Mouse (Mus musculus) stomach, embryonic 15.5 days (tissue): Measurements from ENCODE around the gene Hhatl. TPM values are rescaled to one million over a fixed set of nuclear protein-coding genes. Genes with fewer than 3 reads are reported as not detected.

Experiments
- ATAC-seq: fragments of 200-750 bp; cut with Nextera tagmentation; 2 replicates; pipeline ENCODE4 v1.8.0; 2017; ENCODE audit warnings: low read depth, moderate number of reproducible peaks, moderate TSS enrichment; ENCODE audit not compliant: insufficient read depth, low FRiP score
- H3K27ac ChIP-seq: fragments of 300-500 bp; sonication (generic); 2 replicates; pipeline ENCODE4 v1.5.1; 2015; ENCODE audit warnings: mild to moderate bottlenecking, inconsistent platforms
- H3K27me3 ChIP-seq: fragments of 300-500 bp; sonication (generic); replicated peaks from 2 replicates; pipeline ENCODE4 v1.6.1; 2015; ENCODE audit warnings: inconsistent platforms
- H3K36me3 ChIP-seq: fragments of 300-500 bp; sonication (generic); 2 replicates; pipeline ENCODE4 v1.6.1; 2015; ENCODE audit warnings: inconsistent platforms
- H3K4me1 ChIP-seq: fragments of 300-500 bp; sonication (generic); 2 replicates; pipeline ENCODE4 v1.6.1; 2015; ENCODE audit warnings: inconsistent platforms
- H3K4me2 ChIP-seq: fragments of 300-500 bp; sonication (generic); 2 replicates; pipeline ENCODE4 v1.6.1; 2015; ENCODE audit warnings: mild to moderate bottlenecking, inconsistent platforms
- H3K4me3 ChIP-seq: fragments of 300-500 bp; sonication (generic); replicated peaks from 2 replicates; pipeline ENCODE4 v1.5.1; 2015; ENCODE audit warnings: inconsistent platforms
- H3K9ac ChIP-seq: fragments of 300-500 bp; sonication (generic); 2 replicates; pipeline ENCODE4 v1.6.1; 2015; ENCODE audit warnings: inconsistent platforms
- H3K9me3 ChIP-seq: fragments of 300-500 bp; sonication (generic); 2 replicates; pipeline ENCODE4 v1.6.1; 2016; ENCODE audit warnings: inconsistent platforms
- WGBS: fragments of 180-500 bp; shearing (Covaris S2); methylation state at CpG from one replicate; pipeline ENCODE4 v1.1.7; 2015; 5-methylcytosine and 5-hydroxymethylcytosine counted together
- polyA plus RNA-seq: library from polyadenylated mRNA; unstranded; fragments of >200 nt; fragmentation: Nextera tagmentation; extraction: Ambion mirVana; gene quantifications from 2 replicates; pipeline ENCODE4 v1.2.1, GENCODE M21; 2015

The Hhatl gene
- polyA plus RNA-seq, 1 experiment from 2014 or later = 1.2 TPM

DNA sequence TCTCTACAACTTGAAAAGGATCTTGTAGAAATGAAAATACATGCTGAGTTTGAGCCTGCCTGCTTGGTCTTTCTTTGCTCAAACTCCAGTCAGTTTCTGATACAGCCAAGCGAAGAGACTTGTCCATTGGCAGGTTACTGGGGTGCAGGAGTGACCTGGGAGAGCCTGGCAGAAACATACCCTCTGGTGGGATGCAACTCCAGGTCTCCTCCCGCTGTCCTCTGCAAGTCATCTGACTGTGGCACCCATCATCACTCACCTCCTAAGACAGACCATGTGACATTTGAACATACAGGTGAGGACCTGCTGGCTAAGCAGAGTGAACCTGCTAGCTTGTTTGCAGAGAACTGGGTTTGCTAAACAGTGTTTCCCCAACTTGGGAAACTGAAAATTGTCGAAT lies 35.5 kb downstream of the Hhatl start:
- WGBS = 85% methylated on average over 3 of the region's 3 CpGs
- peaks cover 32% of the 10 kb centered on the region for H3K36me3 ChIP-seq

DNA sequence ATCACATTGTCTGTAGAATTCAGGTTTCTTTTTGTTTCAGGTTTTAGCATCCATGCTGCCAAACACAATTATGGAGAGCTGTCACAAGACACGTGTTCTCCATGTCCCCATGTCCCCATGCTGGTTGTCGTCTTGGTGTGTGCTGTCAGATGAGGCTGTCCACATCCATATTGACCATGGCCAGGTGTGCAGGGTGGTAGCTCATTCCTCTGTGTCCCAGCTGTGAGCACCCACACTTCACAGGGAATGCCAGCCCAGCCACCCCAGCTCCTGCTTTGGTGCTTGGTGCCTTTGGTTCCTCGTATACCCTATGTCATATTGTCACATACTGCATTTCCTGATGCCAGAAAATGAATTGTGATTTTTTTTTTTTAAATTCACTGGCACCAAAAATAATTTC lies 37.7 kb downstream of the Hhatl start:
- no peaks in the 10 kb centered on the region for H3K9me3 ChIP-seq

More for the DNA sequence above, 35.5 kb downstream of the Hhatl start:
- H3K4me2 ChIP-seq = no peak overlapping the region
- H3K9ac ChIP-seq = no peak overlapping the region
- H3K4me1 ChIP-seq = peaks cover 26% of the 10 kb centered on the region
- no peaks in the 10 kb centered on the region for H3K27me3 ChIP-seq
- no peak overlapping the region for H3K27ac ChIP-seq
- H3K4me3 ChIP-seq = no peak overlapping the region
- no peak for ATAC-seq
- H3K9me3 ChIP-seq = no peaks in the 10 kb centered on the region

GRCm38 (mm10) chr9:121752774-121753173 lies 39.5 kb downstream of the Hhatl start:
- WGBS = 94% methylated on average over 9 of the region's 9 CpGs
- Histone ChIP-seq H3K4me1 (no peaks in the 10 kb centered on the region), H3K27ac (no peak overlapping the region), H3K4me3 (no peak overlapping the region), H3K9me3 (no peaks in the 10 kb centered on the region), H3K36me3 (peaks cover 71% of the 10 kb centered on the region), H3K9ac (no peak overlapping the region), H3K4me2 (no peak overlapping the region), H3K27me3 (no peaks in the 10 kb centered on the region)
- no peak for ATAC-seq

More for the DNA sequence above, 37.7 kb downstream of the Hhatl start:
- Histone ChIP-seq H3K27me3 (no peaks in the 10 kb centered on the region), H3K9ac (no peak overlapping the region), H3K36me3 (peaks cover 54% of the 10 kb centered on the region), H3K4me2 (no peak overlapping the region), H3K4me1 (peaks cover 12% of the 10 kb centered on the region), H3K27ac (no peak overlapping the region), H3K4me3 (no peak overlapping the region)
- ATAC-seq = no peak
- 91% methylated on average over 3 of the region's 3 CpGs for WGBS

DNA sequence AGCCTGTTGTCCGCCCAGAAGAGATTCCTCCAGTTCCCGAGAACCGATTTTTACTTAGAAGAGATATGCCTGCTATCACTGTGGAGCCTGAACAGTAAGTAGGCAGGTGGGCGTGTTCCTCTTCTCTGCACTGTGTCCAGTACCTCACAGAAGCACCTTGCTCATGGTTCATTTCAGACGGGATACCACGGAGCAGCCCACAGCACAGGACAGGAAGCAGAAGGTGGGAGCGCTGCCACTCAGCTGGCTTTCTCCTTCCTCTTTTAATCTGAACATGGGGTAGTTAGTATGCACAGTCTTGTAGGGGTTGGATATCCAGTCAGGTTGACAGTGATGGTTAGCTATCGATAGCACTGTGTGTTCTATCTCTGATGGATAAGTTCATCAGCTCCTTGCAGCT lies 48.3 kb downstream of the Hhatl start:
- no peaks in the 10 kb centered on the region for H3K9me3 ChIP-seq
- H3K4me3 ChIP-seq = no peak overlapping the region
- no peak overlapping the region for H3K27ac ChIP-seq
- H3K36me3 ChIP-seq = peaks cover 60% of the 10 kb centered on the region
- ATAC-seq = no peak
- H3K27me3 ChIP-seq = no peaks in the 10 kb centered on the region
- no peaks in the 10 kb centered on the region for H3K4me1 ChIP-seq
- 85% methylated on average over 8 of the region's 8 CpGs for WGBS
- no peak overlapping the region for H3K4me2 ChIP-seq
- no peak overlapping the region for H3K9ac ChIP-seq

GRCm38 (mm10) chr9:121741168-121741567 lies 51.1 kb downstream of the Hhatl start:
- Histone ChIP-seq H3K36me3 (peaks cover 33% of the 10 kb centered on the region), H3K27me3 (no peaks in the 10 kb centered on the region), H3K4me3 (no peak overlapping the region), H3K4me2 (no peak overlapping the region), H3K9me3 (no peaks in the 10 kb centered on the region), H3K27ac (no peak overlapping the region), H3K9ac (no peak overlapping the region), H3K4me1 (no peaks in the 10 kb centered on the region)
- WGBS = 94% methylated on average over 3 of the region's 3 CpGs
- no peak for ATAC-seq

GRCm38 (mm10) chr9:121740490-121740889 lies 51.8 kb downstream of the Hhatl start:
- no peaks in the 10 kb centered on the region for H3K27me3 ChIP-seq
- no peak for ATAC-seq
- H3K4me2 ChIP-seq = no peak overlapping the region
- H3K9ac ChIP-seq = no peak overlapping the region
- 89% methylated on average over 6 of the region's 6 CpGs for WGBS
- H3K4me3 ChIP-seq = no peak overlapping the region
- no peak overlapping the region for H3K27ac ChIP-seq
- peaks cover 31% of the 10 kb centered on the region for H3K36me3 ChIP-seq
- no peaks in the 10 kb centered on the region for H3K9me3 ChIP-seq
- no peaks in the 10 kb centered on the region for H3K4me1 ChIP-seq

Other genes starting within 250 kb of the Hhatl start
- 0.17 and 0.23 TPM in 2 replicates for gene Lyzl4, start 150.4 kb downstream of the Hhatl start, polyA plus RNA-seq
- gene Vipr1, start 149.8 kb downstream of the Hhatl start, polyA plus RNA-seq = 1.6 and 2.6 TPM in 2 replicates
- 10.2 and 12.2 TPM in 2 replicates for gene Sec22c, start 87.0 kb downstream of the Hhatl start, polyA plus RNA-seq
- 123 and 127 TPM in 2 replicates for gene Ss18l2, start 82.2 kb downstream of the Hhatl start, polyA plus RNA-seq
- 60.2 and 62.0 TPM in 2 replicates for gene Nktr, start 73.3 kb downstream of the Hhatl start, polyA plus RNA-seq
- gene Zfp651, start 33.2 kb downstream of the Hhatl start, polyA plus RNA-seq = 18.9 and 20.8 TPM in 2 replicates
- gene Klhl40, start 14.9 kb downstream of the Hhatl start, polyA plus RNA-seq = 0.59 and 0.70 TPM in 2 replicates
- gene Ccdc13, start 47.0 kb upstream of the Hhatl start, polyA plus RNA-seq = 0.46 and 0.77 TPM in 2 replicates
- 241 and 244 TPM in 2 replicates for gene Higd1a, start 65.9 kb upstream of the Hhatl start, polyA plus RNA-seq
- gene Ackr2, start 105.8 kb upstream of the Hhatl start, polyA plus RNA-seq = 0.45 and 0.48 TPM in 2 replicates
- 0.15 and 0.35 TPM in 2 replicates for gene Cyp8b1, start 123.8 kb upstream of the Hhatl start, polyA plus RNA-seq
- gene Fam198a, start 158.5 kb upstream of the Hhatl start, polyA plus RNA-seq = 6.4 and 9.0 TPM in 2 replicates
- gene Pomgnt2, start 204.6 kb upstream of the Hhatl start, polyA plus RNA-seq = 16.5 TPM in 2 replicates